Mouse (Mus musculus) cortical plate, adult 2 months (tissue): Measurements from ENCODE around the gene Acox2. TPM values are rescaled to one million over a fixed set of nuclear protein-coding genes. Genes with fewer than 3 reads are reported as not detected.

Experiments used
- H3K27ac ChIP-seq: fragments of 200-500 bp; 2 replicates; pipeline ENCODE4 v1.5.1; 2012; ENCODE audit warnings: low read length, control low read depth, inconsistent platforms; ENCODE audit not compliant: insufficient read depth
- H3K4me1 ChIP-seq: fragments of 200-500 bp; 2 replicates; pipeline ENCODE4 v1.6.1; 2011; ENCODE audit warnings: low read length; ENCODE audit not compliant: control insufficient read depth, insufficient read depth
- H3K4me3 ChIP-seq: fragments of 200-500 bp; 2 replicates; pipeline ENCODE4 v1.5.1; 2011; ENCODE audit warnings: mild to moderate bottlenecking, low read length, control low read depth; ENCODE audit not compliant: insufficient read depth
- CTCF ChIP-seq: fragments of 200-500 bp; IDR thresholded peaks from 2 replicates; pipeline ENCODE4 v1.5.1; 2011; ENCODE audit warnings: mild to moderate bottlenecking, control low read depth, low read length; ENCODE audit not compliant: insufficient read depth; ENCODE audit errors: extremely low read depth
- POLR2A ChIP-seq: fragments of 200-500 bp; IDR thresholded peaks from 2 replicates; pipeline ENCODE4 v1.6.1; 2011; ENCODE audit warnings: mild to moderate bottlenecking, low read length, control low read depth; ENCODE audit not compliant: insufficient read depth; ENCODE audit errors: extremely low read depth
- polyA plus RNA-seq: library from polyadenylated mRNA; depleted of rRNA; stranded (reverse); fragments of >200 nt; gene quantifications from 2 replicates; pipeline ENCODE4 v1.2.3, GENCODE M21; 2012; rRNA removed

The Acox2 gene
- polyA plus RNA-seq, 1 experiment, result 0.06 TPM

DNA sequence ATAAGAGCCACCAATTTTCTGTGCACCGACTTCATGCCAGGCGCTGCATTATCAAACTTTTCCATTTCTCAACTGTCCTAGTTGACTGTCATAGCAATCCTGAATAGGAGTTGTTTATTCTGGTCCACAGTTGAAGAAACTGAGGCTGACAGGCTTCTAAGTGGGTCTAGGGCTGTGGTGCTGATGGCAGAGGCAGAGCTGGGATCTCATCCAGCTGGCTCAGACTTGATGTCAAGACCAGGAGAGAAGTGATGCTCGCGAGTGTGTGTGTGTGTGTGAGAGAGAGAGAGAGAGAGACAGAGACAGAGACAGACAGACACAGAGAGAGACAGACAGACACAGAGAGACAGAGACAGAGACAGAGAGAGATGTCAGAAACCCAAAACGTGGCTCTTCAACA lies 58.4 kb downstream of the Acox2 start:
- Histone ChIP-seq H3K4me3 (no peak overlapping the region), H3K27ac (no peak overlapping the region), H3K4me1 (peaks cover under 1% of the 10 kb centered on the region; the same call in 1 of the 2 replicates)
- TF ChIP-seq POLR2A (no peak), CTCF (no peak)

GRCm38 (mm10) chr14:8192727-8193126 lies 66.4 kb downstream of the Acox2 start:
- H3K4me1 ChIP-seq, result peaks cover 2% of the 10 kb centered on the region; the same call in 1 of the 2 replicates
- no peak overlapping the region for H3K4me3 ChIP-seq
- no peak overlapping the region for H3K27ac ChIP-seq
- TF ChIP-seq CTCF (no peak), POLR2A (no peak)

GRCm38 (mm10) chr14:8191331-8191965 lies 67.7 kb downstream of the Acox2 start:
- no peak overlapping the region for H3K27ac ChIP-seq

GRCm38 (mm10) chr14:8190556-8190955 lies 68.6 kb downstream of the Acox2 start:
- Histone ChIP-seq H3K4me1 (peaks cover 3% of the 10 kb centered on the region), H3K4me3 (no peak overlapping the region), H3K27ac (no peak overlapping the region)
- TF ChIP-seq CTCF, result no peak

More at GRCm38 (mm10) chr14:8191331-8191965, 67.7 kb downstream of the Acox2 start:
- Histone ChIP-seq H3K4me3 (no peak overlapping the region), H3K4me1 (peaks cover 5% of the 10 kb centered on the region)
- TF ChIP-seq POLR2A (no peak), CTCF (no peak)

- peaks cover 3% of the 10 kb centered on the region for H3K4me1 ChIP-seq
Measured at GRCm38 (mm10) chr14:8186278-8187045, 72.7 kb downstream of the Acox2 start.

DNA sequence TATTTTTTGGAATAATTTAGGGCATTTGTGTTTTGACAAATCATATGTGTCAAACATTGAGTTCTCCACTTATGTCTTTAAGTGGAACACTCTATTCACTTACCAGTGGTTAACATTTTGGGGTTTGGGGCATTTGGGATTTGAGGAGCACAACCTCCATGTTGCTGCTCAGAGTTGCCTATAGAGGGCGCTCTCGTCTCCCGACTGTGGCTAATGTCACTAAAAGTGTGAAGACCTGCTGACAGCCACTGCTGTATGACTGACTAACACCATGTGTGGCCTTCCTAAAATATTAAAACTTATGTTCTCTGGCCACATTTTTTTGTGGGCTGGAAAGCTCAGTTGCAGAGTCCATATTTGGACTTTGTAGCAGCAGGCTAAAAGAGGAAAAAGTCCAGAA lies 75.8 kb downstream of the Acox2 start:
- Histone ChIP-seq H3K4me1 (peaks cover 3% of the 10 kb centered on the region), H3K27ac (no peak overlapping the region), H3K4me3 (no peak overlapping the region)
- TF ChIP-seq POLR2A, result no peak
- TF ChIP-seq CTCF, result peak; percentile 17; the same call in 1 of the 2 replicates

More at GRCm38 (mm10) chr14:8186278-8187045, 72.7 kb downstream of the Acox2 start:
- no peak overlapping the region; the same call in 1 of the 2 replicates for H3K27ac ChIP-seq
- no peak overlapping the region for H3K4me3 ChIP-seq
- TF ChIP-seq POLR2A (no peak), CTCF (no peak)

DNA sequence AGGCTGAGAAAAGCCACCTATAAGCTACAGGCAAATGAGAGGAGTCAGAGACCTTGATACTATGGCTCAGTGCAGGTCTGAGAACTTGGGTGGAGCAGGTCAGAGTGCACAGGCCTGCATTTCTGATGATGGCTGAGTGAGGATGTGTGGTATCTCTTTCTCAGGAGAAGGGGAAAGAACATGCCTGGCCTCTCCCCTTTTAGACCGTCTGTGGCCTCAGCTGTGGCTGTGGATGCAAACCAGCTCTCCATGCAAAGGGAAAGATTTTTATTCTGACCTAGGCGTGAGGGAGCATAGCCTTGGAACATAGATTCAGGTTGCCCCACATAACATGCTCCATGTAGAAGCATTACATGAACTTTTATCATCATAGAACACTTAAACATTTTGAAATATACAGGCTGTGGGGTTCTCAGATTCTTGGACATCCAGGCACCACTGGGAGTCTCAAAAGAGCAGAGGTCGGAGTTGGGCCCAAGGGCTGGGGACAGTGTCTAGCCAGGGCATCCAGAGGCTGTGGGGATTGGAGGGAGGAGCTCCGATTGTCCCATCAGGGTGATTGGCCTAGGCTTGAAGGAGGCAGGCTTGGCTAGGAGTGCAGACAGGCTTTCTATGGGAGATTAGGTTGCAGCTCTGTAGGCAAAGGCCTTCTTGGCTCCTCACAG lies 78.7 kb downstream of the Acox2 start:
- Histone ChIP-seq H3K4me1 (no peaks in the 10 kb centered on the region; the same call in 1 of the 2 replicates), H3K27ac (no peak overlapping the region), H3K4me3 (no peak overlapping the region)
- TF ChIP-seq CTCF, result no peak
- TF ChIP-seq POLR2A, result no peak

DNA sequence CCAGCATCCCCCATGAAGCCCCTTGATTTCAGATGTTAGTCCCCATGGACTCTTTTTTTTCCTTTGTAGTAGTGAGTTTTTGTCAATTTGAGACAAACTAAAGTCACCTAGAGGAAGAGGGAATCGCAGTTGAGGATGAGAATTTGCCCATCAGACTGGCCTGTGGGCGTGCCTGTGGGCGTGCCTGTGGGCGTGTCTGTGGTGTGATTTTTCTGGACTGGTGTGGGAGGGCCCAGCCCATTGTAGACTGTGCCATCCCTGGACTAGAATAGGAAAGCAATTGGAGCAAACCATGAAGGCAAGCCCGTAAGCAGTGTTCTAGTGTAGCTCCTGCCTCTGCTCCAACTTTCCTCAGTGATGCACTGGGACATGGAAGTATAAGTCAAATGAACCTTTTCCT lies 82.9 kb downstream of the Acox2 start:
- no peak overlapping the region for H3K27ac ChIP-seq
- no peak overlapping the region for H3K4me3 ChIP-seq
- H3K4me1 ChIP-seq, result peaks cover 4% of the 10 kb centered on the region; the same call in 1 of the 2 replicates
- TF ChIP-seq CTCF, result no peak
- TF ChIP-seq POLR2A, result no peak

Other genes with a start within 250 kb of the Acox2 start
- 30.9 and 32.3 TPM in 2 replicates for gene Rpp14, start 179.0 kb downstream of the Acox2 start, polyA plus RNA-seq
- gene Pxk, start 161.1 kb downstream of the Acox2 start, polyA plus RNA-seq, result 39.4 and 41.6 TPM in 2 replicates
- 198 and 200 TPM in 2 replicates for gene Pdhb, start 86.3 kb downstream of the Acox2 start, polyA plus RNA-seq
- 36.7 and 38.8 TPM in 2 replicates for gene Kctd6, start 45.2 kb downstream of the Acox2 start, polyA plus RNA-seq
- 498 and 520 TPM in 2 replicates for gene Fam107a, start 58.7 kb upstream of the Acox2 start, polyA plus RNA-seq
- not detected in 2 replicates for gene Oit1, start 119.4 kb upstream of the Acox2 start, polyA plus RNA-seq